Comparison of ENCODE assay signal across 9 mouse cellular contexts in genomic region chr3:40525341-40525740, GRCm38 (mm10). TPM values are rescaled to one million over a fixed set of nuclear protein-coding genes. Genes with fewer than 3 reads are reported as not detected.
DNase-seq lines count a peak whose midpoint lies in the region; ATAC-seq and TF ChIP-seq lines count a peak whose summit lies in the region.
"Had no signal": no experiment of that assay in that cellular context is flagged by ENCODE, and none has a peak within 500 bp of the region (broad histone marks: within the 10 kb centered on the region; RNA-seq: fewer than 3 reads in every experiment).

No protein-coding gene starts in this region.

- peak in 1 of 2 experiments; percentile 53 for DNase-seq in layer of hippocampus, adult 2 months (ENCODE audit: low spot score in 2 of 2)
- DNase-seq in layer of hippocampus, adult 9-11 months, result no peak
- DNase-seq in liver, embryonic 13.5 days, result peak; percentile 41
- peak; percentile 55 to 83 for DNase-seq in spleen, postnatal 10 days (ENCODE audit: low spot score in 2 of 2)
- no peak for DNase-seq in heart, adult 8-10 months (ENCODE audit: low spot score)

- H3K27ac ChIP-seq in layer of hippocampus, adult 2 months, result no peak overlapping the region
- H3K27ac ChIP-seq in ES-Bruce4 (ENCODE audit: insufficient read depth, low read length), result no peak overlapping the region
- no peak overlapping the region for H3K27ac ChIP-seq in cortical plate, adult 2 months (ENCODE audit: insufficient read depth, low read length)
- H3K27ac ChIP-seq in liver, embryonic 13.5 days, result no peak overlapping the region
- H3K27ac ChIP-seq: lung, embryonic 15.5 days had no signal

- no peak overlapping the region for H3K9ac ChIP-seq in ES-Bruce4 (ENCODE audit: low read depth, poor library complexity, severe bottlenecking)
- no peak overlapping the region for H3K9ac ChIP-seq in liver, embryonic 13.5 days
- H3K9ac ChIP-seq: lung, embryonic 15.5 days had no signal

- H3K27me3 ChIP-seq in ES-Bruce4 (ENCODE audit: control insufficient read depth, insufficient read depth, low read length, poor library complexity, severe bottlenecking), result no peaks in the 10 kb centered on the region
- H3K27me3 ChIP-seq in liver, embryonic 13.5 days, result 0 out of 2 replicates have a peak, but pooled peaks cover 3% of the 10 kb centered on the region

- H3K4me2 ChIP-seq in liver, embryonic 13.5 days, result no peak overlapping the region
- H3K4me2 ChIP-seq: lung, embryonic 15.5 days had no signal

- no peaks in the 10 kb centered on the region for H3K4me1 ChIP-seq in ES-Bruce4 (ENCODE audit: control insufficient read depth, insufficient read depth, low read length)
- no peaks in the 10 kb centered on the region for H3K4me1 ChIP-seq in cortical plate, adult 2 months (ENCODE audit: control insufficient read depth, insufficient read depth, low read length)
- H3K4me1 ChIP-seq in liver, embryonic 13.5 days (replicated peaks), result peaks cover 21% of the 10 kb centered on the region

- WGBS in liver, embryonic 13.5 days (ENCODE audit: insufficient replicate concordance), result 8% methylated on average over 4 of the region's 4 CpGs

- ATAC-seq in activated CD4-positive, CD25-positive, alpha-beta regulatory T cell, adult 4 months, result peak; percentile 55
- no peak for ATAC-seq in liver, embryonic 13.5 days (ENCODE audit: low read depth)

- no peak overlapping the region for H3K4me3 ChIP-seq in layer of hippocampus, adult 2 months
- H3K4me3 ChIP-seq in ES-Bruce4 (ENCODE audit: low read depth, low read length), result no peak overlapping the region
- no peak overlapping the region for H3K4me3 ChIP-seq in cortical plate, adult 2 months (ENCODE audit: insufficient read depth, low read length)
- H3K4me3 ChIP-seq in liver, embryonic 13.5 days (replicated peaks), result no peak overlapping the region
- H3K4me3 ChIP-seq: lung, embryonic 15.5 days had no signal

- TF ChIP-seq POLR2A in ES-Bruce4 (IDR thresholded peaks at IDR 0.05; ENCODE audit: insufficient read depth, low read length), result no peak
- TF ChIP-seq POLR2A in cortical plate, adult 2 months (IDR thresholded peaks at IDR 0.05; ENCODE audit: extremely low read depth, insufficient read depth, low read length), result no peak

- TF ChIP-seq CTCF in layer of hippocampus, adult 2 months (conservative IDR thresholded peaks at IDR 0.05), result peak; percentile 90
- peak; percentile 59 for TF ChIP-seq CTCF in ES-Bruce4 (IDR thresholded peaks at IDR 0.05; ENCODE audit: low read depth, low read length)
- TF ChIP-seq CTCF in cortical plate, adult 2 months (IDR thresholded peaks at IDR 0.05; ENCODE audit: extremely low read depth, insufficient read depth, low read length), result peak; percentile 67

- no peak for TF ChIP-seq EP300 in ES-Bruce4 (IDR thresholded peaks at IDR 0.05; ENCODE audit: insufficient read depth, low read depth, low read length)

- no peaks in the 10 kb centered on the region for H3K9me3 ChIP-seq in ES-Bruce4 (replicated peaks; ENCODE audit: control insufficient read depth, insufficient read depth, low read length, poor library complexity, severe bottlenecking)
- H3K9me3 ChIP-seq in liver, embryonic 13.5 days (replicated peaks), result 0 out of 2 replicates have a peak, but pooled peaks cover 5% of the 10 kb centered on the region
- H3K9me3 ChIP-seq: lung, embryonic 15.5 days had no signal

- H3K36me3 ChIP-seq in ES-Bruce4 (ENCODE audit: control insufficient read depth, insufficient read depth, low read length, poor library complexity, severe bottlenecking), result no peaks in the 10 kb centered on the region
- no peaks in the 10 kb centered on the region for H3K36me3 ChIP-seq in liver, embryonic 13.5 days
- H3K36me3 ChIP-seq: lung, embryonic 15.5 days had no signal

RNA-seq across cellular contexts. Expression of gene Intu, which starts 5.7 kb away (rescaled TPM):
- 1 to 10 TPM; 5.1 to 7.3 TPM for total RNA-seq in layer of hippocampus, adult 2 months (2021)
- polyA plus RNA-seq in ES-Bruce4 (2011; ENCODE audit: insufficient read depth, insufficient read length, low read depth, missing spikeins), result 7.1 and 8.0 TPM in 2 replicates
- under 1 TPM; 0.09 to 0.42 TPM for polyA plus RNA-seq in activated CD4-positive, CD25-positive, alpha-beta regulatory T cell, adult 4 months (2017; shearing (Covaris generic))
- 7.7 TPM in 2 replicates for polyA plus RNA-seq in cortical plate, adult 2 months (2012; rRNA removed)
- polyA plus RNA-seq in liver, embryonic 13.5 days (2015; fragmentation: Nextera tagmentation; extraction: Ambion mirVana), result 0.78 and 1.0 TPM in 2 replicates
- 10 to 100 TPM; 17.3 to 23.2 (median 20.6) TPM for total RNA-seq in heart, adult 8-10 months (2022)

Comparison
In these comparisons a context has a peak if more than half of its experiments do, and no peak if none do; other contexts are left out.
1. DNase-seq: peak in liver, embryonic 13.5 days (single experiment) and spleen, postnatal 10 days (2 of 2); none in layer of hippocampus, adult 9-11 months (single experiment) and heart, adult 8-10 months (single experiment).
2. Peak in every context shown above with its lines, with median percentiles within 50 percentile points of each other: CTCF ChIP-seq.